ENCODE assay signal across 10 mouse cellular contexts in genomic region chr9:61510217-61510893, GRCm38 (mm10).
DNase-seq lines count a peak whose midpoint lies in the region; ATAC-seq lines count a peak whose summit lies in the region.
"Had no signal": no experiment of that assay in that cellular context is flagged by ENCODE, and none has a peak within 500 bp of the region (broad histone marks: within the 10 kb centered on the region; RNA-seq: fewer than 3 reads in every experiment).

No protein-coding gene starts in this region.

- 0 out of 2 replicates have a peak, but pooled peaks cover 4% of the 10 kb centered on the region for H3K27me3 ChIP-seq in forebrain, embryonic 16.5 days (replicated peaks; ENCODE audit: control insufficient read depth, insufficient read depth, low read length)

- H3K4me2 ChIP-seq in forebrain, embryonic 16.5 days (ENCODE audit: low read length), result peak overlapping the region; percentile 43

- H3K36me3 ChIP-seq in forebrain, embryonic 16.5 days (ENCODE audit: control insufficient read depth, insufficient read depth), result no peaks in the 10 kb centered on the region
- H3K36me3 ChIP-seq: G1E had no signal

- H3K27ac ChIP-seq in forebrain, embryonic 16.5 days (ENCODE audit: low read length), result peak overlapping the region; percentile 66

- peak; percentile 29 for DNase-seq in right cerebral cortex, postnatal 14 days
- DNase-seq in right cerebral cortex, adult 18-20 months, result no peak
- peak; percentile 24 to 29 for DNase-seq in layer of hippocampus, postnatal 36 days
- DNase-seq in retina, postnatal 1 day, result peak; percentile 82
- no peak for DNase-seq in spleen, adult 12 weeks (ENCODE audit: low spot score)
- no peak for DNase-seq in spleen, adult 18-20 months
- DNase-seq in spleen, postnatal 36 days (ENCODE audit: low spot score in 2 of 2), result no peak
- DNase-seq: kidney, adult 9 months had no signal

- H3K4me1 ChIP-seq in forebrain, embryonic 16.5 days (replicated peaks; ENCODE audit: control insufficient read depth, insufficient read depth, low read length), result peaks cover 26% of the 10 kb centered on the region

- no peak overlapping the region for H3K9ac ChIP-seq in forebrain, embryonic 16.5 days (replicated peaks; ENCODE audit: low read depth, low read length)

- ATAC-seq in forebrain, embryonic 16.5 days, result peak; percentile 89

- no peaks in the 10 kb centered on the region for H3K9me3 ChIP-seq in forebrain, embryonic 16.5 days (ENCODE audit: control insufficient read depth, low read length)
- H3K9me3 ChIP-seq: G1E had no signal

- no peak overlapping the region for H3K4me3 ChIP-seq in forebrain, embryonic 16.5 days (replicated peaks; ENCODE audit: low read length)

- 5% methylated on average over 14 of the region's 14 CpGs for WGBS in forebrain, embryonic 16.5 days

Comparison
In these comparisons a context has a peak if more than half of its experiments do, and no peak if none do; other contexts are left out.
1. DNase-seq: peak in right cerebral cortex, postnatal 14 days (single experiment), layer of hippocampus, postnatal 36 days (2 of 2) and retina, postnatal 1 day (single experiment); none in right cerebral cortex, adult 18-20 months (single experiment), spleen, adult 12 weeks (single experiment), spleen, adult 18-20 months (0 of 2) and spleen, postnatal 36 days (0 of 2).